Mouse (Mus musculus): ENCODE measurements around the gene Usf3.

DNA sequence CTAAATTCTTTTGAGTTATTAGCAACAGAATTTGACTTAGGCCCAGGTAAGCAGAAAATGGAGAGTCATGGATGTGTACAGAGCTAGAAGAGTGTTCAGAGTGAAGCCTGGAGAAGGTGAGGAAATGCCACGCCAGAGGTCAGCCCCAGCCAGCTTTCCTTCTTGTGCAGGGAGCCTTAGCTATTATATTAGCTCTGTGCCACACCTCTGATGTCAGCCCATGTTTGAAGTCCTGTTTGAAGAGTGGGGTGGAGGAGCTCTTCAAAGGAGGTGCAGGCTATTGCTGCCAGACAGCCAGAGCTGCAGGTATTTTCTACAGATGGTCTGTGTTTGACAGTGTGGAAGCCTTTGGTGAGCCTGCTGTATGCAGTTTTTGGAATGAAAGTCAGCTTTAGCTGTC, 5.5 kb downstream of the Usf3 start:
- TF ChIP-seq POLR2A (IDR thresholded peaks at IDR 0.05; ENCODE audit: borderline replicate concordance, extremely low read depth, insufficient read depth, insufficient read length, poor library complexity, severe bottlenecking) (no peak), CTCF (IDR thresholded peaks at IDR 0.05; ENCODE audit: borderline replicate concordance, extremely low read depth, insufficient read depth, insufficient read length) (no peak)
